Mouse (Mus musculus) T-helper 1 cell (primary cell): ENCODE results near the gene Nepn.
"Not testable (repeated sequence)": the region's sequence is repeated elsewhere in the genome, so short reads cannot be mapped to it uniquely, and the experiment has no call there.

Experiments
- in situ Hi-C: fragments of 300-600 bp; cut with MboI, MseI; formaldehyde crosslinking; loops from one replicate; pipeline ENCODE4 v1.15.1; 2025; ENCODE audit warnings: high pct_unique_total_duplicates

Nepn gene

DNA sequence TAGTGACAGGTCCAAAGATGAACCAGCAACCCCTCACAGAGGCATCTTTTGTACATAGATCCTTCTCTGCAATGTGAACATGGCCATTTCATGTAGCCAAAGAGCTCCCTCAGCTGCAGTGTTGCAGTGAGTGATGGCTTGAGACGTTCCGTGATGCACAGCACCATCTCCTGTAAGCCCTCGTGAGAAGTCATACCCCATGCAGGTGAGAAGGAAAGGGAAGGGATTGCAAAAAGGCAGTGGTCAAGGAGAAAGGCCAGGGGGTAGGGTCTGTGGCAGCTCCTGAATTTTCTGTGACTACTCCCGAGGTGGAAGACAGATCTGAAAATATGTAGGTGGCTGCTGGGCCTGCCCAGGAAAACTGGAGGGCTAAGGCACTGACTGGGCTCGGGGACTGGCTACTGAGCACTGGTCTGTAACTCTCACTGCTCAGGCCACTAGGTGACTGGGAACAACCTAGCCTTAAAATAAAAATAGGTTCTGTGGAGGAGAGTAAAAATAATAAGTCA lies at the start of gene Nepn:
Gene Nepn, plus strand, starts transcription at position 51 of the 509 bp plus-strand sequence.
- in situ Hi-C loops = loop anchor here (5.0 kb wide), 1 partner anchor 287 kb away; no protein-coding TSS in a partner anchor

DNA sequence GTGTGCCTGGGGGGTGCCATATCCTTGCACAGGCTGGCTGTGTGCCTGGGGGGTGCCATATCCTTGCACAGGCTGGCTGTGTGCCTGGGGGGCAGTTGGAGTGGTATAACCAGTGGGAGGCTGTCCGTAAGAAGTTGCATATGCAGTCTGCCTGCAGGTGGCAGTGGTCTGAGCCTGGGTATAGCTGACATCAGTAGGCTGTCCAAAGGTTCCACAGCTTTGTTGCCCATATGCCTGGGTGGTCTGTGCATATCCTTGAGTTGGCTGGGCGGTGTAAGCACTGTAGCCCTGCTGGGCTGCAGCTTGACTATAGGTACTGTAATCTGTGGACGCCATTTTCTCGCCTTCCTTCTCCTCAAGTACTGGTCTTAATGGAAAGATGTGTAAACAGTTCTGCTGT lies 45.4 kb upstream of the Nepn start:
- in situ Hi-C loops = not testable (repeated sequence)

DNA sequence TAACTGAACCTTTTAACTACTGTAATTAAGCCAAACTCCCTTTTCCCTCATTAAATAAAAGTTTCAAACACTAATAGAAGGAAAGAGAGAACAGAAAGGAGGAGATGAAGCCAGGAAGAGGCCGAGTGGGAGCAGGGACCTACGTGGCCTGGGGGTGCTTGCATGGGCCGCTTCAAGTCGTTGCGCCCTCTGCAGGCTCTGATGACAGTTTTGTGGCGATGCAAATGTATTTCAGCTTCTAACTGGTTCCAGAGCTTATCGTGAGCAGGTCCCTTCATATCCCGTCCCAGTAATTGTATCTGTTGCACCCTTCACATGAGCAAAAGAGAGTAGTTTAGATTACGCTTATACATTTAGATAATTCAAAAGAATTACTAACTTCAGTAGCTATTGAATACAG lies 35.6 kb upstream of the Nepn start:
- in situ Hi-C loops = no loop called here

DNA sequence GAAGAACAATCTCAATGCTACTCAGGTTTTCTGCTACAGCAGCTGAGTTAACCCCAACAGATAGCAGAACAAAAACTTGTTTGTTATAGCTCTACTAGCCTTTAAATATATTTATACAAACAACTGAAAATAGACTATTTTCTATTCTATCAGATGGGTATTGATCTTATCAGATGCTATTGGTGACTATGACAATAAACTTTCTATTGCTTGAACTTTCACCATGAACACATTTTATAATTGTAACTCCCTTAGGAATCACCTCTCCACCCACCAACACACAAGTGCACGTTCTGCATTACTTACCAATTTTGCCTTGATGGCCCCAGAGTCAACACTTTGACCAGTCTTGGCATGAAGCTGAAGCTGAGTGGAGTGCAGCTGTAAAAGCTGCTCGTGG lies 30.3 kb upstream of the Nepn start, which contains the start of gene Gm26741:
Gene Gm26741, plus strand, starts transcription at position 301 of the 400 bp plus-strand sequence.
- in situ Hi-C loops = no loop called here

DNA sequence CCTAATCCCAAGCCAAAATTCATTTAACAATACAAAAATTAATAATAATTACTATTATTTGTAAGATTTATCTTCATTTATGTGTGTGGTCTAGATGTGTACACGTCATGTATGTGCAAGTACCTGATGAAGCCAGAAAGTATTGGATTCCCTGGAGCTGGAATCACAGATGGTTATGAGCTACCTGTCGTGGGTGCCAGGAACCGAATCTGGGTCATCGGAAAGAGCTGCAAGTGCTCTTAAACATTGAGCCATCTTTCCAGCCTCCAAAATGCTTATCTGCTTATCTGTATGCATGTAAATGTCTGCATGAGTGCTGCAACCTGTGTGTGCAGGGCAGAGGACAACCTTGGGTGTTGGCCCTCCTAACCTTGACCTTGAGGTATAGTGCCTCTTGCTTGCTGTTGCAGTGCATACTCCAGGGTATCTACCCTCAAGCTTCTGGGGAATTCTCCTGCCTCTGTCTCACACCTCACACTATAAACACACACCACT lies 28.5 kb upstream of the Nepn start:
- in situ Hi-C loops = no loop called here

DNA sequence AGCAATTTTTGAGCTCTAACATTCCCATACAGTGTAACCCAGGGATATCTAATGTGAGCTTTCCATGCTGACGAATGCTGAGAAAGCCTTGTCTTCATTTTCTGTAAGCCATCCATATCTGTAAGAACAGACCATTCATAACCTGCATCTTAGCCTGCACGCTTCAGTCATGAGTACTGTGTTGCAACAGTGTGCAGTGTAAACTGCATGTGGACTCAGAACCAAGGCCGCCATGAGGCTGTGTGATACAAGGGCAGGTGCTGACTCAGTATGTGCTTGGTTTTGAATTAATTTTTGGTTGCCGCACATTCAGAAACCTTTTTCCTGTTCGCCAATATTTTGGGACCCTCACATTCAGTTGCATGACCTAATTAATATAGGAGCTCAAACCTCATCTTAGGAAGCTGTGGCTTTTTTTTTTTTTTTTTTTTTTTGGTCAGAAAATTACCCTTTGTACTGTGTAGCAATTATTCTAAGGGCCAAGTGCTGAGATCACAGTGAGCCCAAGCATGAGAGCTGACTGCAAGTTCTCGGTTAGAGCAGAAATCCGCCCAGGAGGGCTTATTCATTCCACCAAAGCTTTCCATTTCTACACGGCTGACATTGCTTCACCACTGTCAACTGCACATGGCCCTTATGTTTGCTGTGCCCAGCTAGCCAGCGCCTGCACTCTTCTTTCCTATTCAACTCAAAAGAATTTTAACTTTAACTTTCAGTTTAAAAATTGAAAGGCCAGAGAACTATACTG lies 27.7 kb upstream of the Nepn start:
- in situ Hi-C loops = no loop called here

DNA sequence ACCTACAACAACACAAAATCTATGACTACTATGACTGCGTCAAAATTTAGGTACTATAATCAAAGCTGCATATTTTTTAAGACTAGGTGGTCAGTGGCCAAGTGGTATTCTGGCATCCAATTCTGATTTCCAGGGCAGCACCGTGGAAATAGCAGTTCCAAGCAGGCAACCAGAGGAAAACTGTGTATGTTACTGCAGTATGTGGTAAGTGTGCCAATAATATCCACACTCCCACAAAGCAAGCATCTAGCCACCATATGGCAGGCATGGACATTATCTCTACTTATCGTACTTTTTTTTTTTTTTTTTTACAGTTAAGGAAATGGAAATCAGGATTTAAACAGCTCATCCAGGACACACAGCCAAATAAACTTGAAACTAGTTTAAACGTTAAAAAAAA lies 20.4 kb upstream of the Nepn start:
- in situ Hi-C loops = no loop called here

DNA sequence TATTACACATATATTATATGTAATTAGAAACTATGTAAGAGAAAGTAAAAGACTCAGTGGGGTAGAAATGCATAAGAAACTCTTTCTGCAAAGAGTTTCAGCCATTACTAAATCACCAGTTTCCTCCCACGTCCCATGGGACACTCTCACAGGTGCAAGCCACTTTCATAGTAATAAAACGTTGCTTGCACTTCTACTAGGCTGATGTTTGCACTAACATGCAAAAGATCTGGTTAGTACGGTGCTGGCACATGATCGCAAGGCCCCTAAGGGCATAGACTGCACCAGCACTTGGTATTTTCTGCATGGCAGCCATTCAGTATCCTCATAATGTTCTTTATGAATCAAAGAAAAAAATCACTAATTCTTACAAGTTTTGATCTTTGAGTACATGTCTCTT lies 14.9 kb upstream of the Nepn start:
- in situ Hi-C loops = no loop called here

DNA sequence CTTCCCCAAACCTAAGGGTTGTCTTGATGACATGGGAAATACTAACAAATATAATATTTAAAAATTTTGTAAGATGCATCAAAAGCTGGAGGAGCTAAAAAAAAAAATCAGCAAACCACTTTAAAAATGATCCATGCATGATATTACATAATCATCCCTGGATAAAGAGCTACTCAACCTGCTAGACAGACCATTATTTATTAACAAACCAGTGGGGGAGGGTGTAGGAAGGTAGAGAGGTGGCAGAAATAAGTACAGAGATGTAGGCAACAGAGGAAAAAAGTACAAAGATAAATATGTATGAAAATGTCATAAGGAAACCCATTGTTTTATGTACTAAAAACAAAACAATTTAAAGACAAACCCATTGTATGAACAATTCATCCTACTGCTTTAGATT lies 14.1 kb upstream of the Nepn start:
- in situ Hi-C loops = no loop called here

DNA sequence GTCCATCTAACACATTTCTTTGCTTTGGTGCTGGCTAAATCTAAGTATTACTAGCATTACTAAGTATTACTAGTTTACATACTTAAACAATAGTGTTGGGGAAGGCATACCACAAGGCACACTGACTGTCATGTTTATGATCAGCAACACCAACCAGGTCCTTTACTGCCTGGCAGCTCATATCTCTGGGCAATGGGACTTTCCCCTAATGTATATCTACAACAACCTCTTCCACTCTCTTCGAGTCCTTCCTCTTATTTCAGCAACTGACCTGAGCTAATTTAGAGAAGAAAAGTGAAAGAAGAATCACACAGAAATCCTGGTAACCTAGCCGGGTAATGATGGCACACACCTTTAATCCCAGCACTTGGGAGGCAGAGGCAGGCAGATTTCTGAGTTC lies 12.3 kb upstream of the Nepn start:
- in situ Hi-C loops = no loop called here

DNA sequence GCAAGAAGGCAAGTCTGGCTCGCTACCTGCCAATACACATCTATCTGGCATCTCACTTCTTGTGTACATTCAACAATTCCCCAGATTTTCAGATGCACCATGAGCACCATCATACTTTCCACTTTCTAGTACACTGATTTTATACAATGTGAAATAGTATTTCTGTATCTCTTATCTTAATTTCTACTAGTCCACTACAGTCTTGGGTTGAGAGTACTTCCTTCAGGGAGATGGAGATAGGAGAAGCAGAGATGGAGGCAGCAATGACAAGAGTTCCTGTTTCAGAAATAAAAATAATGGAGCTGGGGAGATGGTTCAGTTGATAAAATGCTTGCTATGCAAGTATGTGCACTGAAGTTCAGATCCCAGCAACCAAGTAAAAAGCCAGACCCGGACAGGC lies 11.0 kb upstream of the Nepn start:
- in situ Hi-C loops = no loop called here

DNA sequence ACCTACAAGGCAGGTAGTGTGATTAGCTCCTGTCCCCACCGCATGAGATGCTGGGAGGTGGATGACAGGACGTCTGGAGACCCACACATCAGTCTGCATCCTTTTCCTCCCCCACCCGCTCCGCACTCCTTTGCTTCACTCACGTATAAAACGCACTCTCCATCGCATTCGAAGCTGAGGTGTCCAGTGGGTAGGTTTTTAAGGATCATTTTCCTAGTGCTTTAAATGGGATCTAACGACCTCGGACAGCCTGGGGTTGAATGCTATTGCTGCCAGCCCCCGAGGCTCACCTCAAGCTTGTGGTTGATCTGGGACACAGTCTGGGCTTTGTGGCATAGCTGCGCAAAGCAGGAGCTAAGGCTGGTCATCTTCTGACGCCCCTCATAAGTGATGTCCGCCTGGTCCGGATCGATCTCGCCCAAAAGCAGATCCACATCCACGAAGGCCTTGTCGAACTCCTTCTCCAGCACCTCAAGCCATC lies 7.4 kb upstream of the Nepn start:
- in situ Hi-C loops = no loop called here

DNA sequence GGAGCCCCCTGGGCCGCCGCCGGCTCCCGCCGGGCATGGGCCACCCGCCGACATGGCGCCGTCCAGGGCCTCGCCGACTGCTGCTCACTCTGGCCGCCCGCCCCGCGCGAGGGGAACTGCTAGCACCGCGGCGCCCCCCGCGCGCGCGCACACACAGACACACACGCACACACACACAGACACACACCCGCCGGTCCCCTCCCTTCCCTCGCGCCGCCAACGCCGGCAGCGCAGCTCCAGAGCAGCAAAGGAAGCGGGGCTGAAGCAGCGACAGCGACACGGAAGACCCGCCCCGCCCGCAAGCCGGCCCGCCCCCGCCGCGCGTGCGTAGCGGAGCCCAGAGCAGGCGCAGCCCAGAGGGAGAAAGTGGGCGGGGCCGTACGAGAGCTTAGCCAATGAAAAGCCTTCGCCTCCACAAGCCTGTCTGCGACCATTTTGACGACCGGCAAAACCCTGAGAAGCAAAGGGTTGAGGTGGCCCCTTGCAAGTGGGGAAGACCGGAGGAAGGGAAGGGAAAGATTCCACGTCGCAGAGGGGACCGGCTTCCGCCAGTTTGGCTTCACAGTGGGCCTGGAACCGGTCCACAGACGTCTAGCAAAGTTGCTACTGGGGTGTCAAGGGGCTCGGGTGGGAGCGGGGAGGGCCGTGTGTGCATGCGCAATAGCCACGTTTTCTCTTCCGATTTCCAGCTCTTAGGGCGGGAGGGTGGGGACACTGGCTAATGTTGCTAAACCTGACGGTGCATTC lies 6.8 kb upstream of the Nepn start, which contains the start of gene Gopc:
Gene Gopc, minus strand, starts transcription at position 280 of the 747 bp plus-strand sequence.
- in situ Hi-C loops = no loop called here

DNA sequence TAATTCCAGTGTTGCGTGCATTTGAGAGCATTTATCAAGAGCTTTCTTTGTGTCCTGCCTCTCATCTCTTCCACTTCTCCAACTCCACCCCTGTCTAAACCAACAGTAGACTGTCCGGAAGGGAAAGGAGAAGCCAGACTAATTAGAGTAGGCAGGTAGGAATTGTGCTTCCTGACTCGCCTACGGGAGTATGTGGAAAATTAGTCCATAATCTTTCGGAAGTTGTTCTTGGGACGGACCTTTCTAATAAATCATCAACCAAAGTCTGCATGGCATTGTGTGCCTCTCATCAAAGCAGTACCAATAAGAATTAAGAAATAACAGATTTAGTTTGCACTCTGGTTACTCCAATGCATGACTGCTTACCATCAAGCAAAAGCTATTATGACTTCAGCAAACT lies 5.8 kb upstream of the Nepn start:
- in situ Hi-C loops = no loop called here

DNA sequence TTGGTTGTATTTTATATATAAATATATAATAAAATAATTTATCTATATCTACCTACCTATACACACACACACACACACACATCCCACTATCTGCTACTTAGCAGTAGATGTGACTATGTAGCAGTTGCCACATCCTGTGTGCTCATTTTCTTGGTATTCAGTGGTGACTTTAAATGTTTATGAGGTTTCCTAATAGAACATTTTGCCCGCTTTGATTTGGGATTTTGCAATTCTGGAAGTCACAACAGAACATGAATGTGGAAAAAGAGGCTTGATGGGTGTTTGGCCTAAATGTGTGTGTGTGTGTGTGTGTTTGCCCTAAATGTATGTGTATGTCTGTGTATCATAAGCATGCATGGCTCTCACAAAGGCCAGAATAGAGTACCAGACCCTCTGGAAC lies 5.2 kb upstream of the Nepn start:
- in situ Hi-C loops = no loop called here

DNA sequence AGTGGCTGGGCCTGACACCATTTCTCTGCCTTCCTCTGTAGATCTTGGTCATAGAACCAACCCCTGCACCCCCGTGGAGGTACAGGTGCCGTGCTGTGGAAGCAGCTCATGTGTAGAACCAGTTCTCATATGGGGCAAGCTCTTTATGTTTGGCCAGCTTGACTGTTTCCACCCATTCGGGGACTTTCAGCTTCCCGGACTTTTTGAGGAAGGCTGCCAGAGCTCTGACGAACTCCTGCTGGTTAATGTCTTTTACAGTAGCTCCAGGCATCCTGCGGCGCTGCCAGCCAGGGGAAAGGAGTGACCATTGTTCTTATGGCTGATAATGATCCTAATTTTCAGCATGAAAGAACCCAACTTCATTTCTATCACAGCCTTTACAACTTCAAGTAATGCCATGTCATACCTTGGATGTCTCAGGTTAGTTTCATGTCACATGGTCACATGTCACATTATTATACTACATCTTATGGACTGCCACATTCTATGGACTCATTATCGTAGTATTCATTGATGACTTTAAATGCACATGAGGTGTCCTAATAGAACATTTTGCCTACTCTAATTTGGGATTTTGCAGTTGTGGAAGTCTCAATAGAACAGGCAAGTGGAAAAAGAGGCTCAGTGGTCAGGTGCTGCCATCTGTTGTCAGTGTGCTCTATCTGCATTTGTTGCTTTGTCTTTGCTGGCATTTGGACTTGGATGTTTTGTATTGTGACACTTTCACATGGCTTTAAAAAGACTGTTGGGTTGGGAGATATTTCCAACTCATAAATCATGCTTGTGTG lies 3.8 kb upstream of the Nepn start:
- in situ Hi-C loops = loop anchor here (5.0 kb wide), 1 partner anchor 283 kb away; no protein-coding TSS in a partner anchor

DNA sequence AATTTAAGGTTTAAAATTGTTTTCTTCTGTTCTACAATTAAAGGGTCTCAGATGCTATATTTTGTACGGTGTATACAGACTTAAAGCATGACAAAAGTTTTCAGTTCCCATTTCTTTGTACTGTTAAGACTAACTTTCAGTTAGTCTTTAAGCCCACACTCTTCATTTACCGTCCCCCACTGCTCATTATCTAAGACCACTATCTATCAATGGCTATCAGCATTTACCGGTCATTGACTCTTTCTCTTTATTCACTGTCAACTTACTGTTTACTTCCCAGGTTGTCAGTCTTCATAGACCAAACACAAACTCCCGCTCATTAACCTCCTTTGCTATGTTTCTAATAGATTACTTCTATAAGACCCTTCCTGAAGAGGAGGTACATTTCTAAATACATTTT lies 1.6 kb upstream of the Nepn start:
- in situ Hi-C loops = loop anchor here (5.0 kb wide), 1 partner anchor 285 kb away; no protein-coding TSS in a partner anchor

DNA sequence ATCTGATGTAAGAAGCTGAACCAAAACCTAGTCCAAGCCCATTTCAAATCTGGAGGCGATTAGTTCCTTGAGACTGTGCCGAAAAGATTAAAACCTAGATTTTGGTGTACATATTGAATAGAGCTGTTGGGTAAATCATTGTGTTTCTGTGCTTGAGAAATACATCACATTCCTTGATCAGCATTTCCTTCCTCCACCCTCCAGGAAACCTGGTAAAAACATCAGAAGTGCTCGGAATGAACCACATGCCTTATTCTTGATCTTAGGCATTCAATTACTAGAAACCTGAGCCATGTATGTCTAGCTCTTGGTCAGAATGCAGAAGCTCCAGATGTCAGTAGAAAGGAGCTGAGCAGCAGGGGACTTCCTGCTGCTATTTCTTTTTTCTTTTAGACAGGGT lies 666 bp downstream of the Nepn start:
- in situ Hi-C loops = loop anchor here (5.0 kb wide), 1 partner anchor 287 kb away; no protein-coding TSS in a partner anchor

DNA sequence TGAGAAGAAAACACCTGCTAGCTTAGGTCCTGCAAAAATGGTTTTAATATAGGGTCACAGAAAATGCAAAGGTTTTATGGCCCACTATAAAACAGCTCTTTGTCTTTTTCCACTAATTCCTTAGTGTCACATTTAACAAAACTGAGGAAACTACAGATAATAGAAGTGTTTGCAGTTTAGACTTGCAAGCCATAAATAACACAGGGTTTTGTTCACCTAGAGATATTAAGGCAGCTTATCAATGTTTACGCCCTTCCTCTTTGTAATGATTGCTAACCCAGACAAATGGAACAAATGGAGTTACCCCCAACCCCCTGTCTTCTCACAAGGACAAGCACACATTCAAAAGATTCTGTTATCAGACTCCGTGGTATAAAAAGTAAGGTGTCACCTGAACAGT lies 2.4 kb downstream of the Nepn start:
- in situ Hi-C loops = no loop called here

DNA sequence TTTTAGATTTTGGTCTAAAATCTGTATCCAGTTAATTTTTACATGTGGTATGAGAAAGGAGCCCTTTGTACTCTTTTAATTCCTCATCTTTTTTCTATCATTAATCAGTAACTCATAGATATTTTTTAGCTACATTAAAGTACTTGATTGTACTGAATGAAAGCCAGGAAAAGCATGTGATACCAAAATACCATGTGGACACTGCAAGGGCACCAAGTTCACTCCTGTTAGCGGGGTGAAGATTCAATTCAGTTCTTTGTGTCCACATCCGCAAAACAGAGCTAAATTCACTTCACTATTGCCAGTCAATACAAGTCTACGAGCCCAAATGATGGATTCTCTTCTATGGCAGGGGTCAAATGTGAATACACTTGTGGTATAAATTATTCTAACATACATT lies 7.9 kb downstream of the Nepn start:
- in situ Hi-C loops = loop anchor here (5.0 kb wide), 1 partner anchor 179 kb away; no protein-coding TSS in a partner anchor

DNA sequence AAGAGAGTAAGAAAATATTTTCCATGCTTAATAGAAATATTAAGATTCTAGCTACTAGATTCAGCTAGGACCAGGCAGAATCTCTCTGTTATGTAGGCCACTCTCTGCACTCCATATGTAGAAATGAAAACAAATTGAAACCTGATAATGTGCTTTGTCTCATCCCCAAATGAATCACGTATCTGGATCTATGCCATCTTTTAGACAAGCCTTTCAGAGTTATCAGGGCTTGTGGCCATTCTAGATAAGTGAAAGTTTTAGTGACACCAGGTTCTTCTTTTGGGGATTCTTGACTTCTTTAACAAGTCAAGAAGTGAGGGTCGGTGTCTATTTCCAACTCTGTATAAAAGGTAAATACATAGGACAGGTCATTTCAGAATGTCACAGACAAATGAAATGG lies 9.9 kb downstream of the Nepn start:
- in situ Hi-C loops = loop anchor here (5.0 kb wide), 1 partner anchor 181 kb away; no protein-coding TSS in a partner anchor
